Mouse (Mus musculus): ENCODE results near the gene Bcl2.

GRCm38 (mm10) chr1:106616955-106617354, 97.1 kb downstream of the Bcl2 start:
- no peak for TF ChIP-seq CTCF (IDR thresholded peaks at IDR 0.05; ENCODE audit: low read depth)
- TF ChIP-seq EP300 (optimal IDR thresholded peaks at IDR 0.05): no peak

All from stomach, postnatal 0 days (tissue).